Comparison of ENCODE assay signal across 8 mouse cellular contexts in genomic region chr12:100187756-100188430, GRCm38 (mm10). TPM values are rescaled to one million over a fixed set of nuclear protein-coding genes. Genes with fewer than 3 reads are reported as not detected.
DNase-seq lines count a peak whose midpoint lies in the region; ATAC-seq and TF ChIP-seq lines count a peak whose summit lies in the region.

No protein-coding gene starts in this region.

- no peaks in the 10 kb centered on the region; the same call in 1 of the 2 replicates for H3K4me1 ChIP-seq in forebrain, postnatal 0 days (ENCODE audit: insufficient read depth)
- peaks cover 23% of the 10 kb centered on the region for H3K4me1 ChIP-seq in kidney, embryonic 15.5 days

- peak overlapping the region; percentile 82 for H3K9ac ChIP-seq in forebrain, postnatal 0 days
- peak overlapping the region; percentile 63 for H3K9ac ChIP-seq in kidney, embryonic 15.5 days

- 2% methylated on average over 29 of the region's 29 CpGs for WGBS in forebrain, postnatal 0 days
- 1% methylated on average over 29 of the region's 29 CpGs for WGBS in kidney, embryonic 15.5 days

- peak; percentile 29 for DNase-seq in layer of hippocampus, adult 11-12 months (ENCODE audit: low spot score)
- DNase-seq in layer of hippocampus, postnatal 10 days (ENCODE audit: low spot score in 2 of 2): no peak
- peak; percentile 56 for DNase-seq in ZHBTc4 (ENCODE audit: low read depth, low spot score)
- DNase-seq in forebrain, postnatal 0 days: no peak
- DNase-seq in lung, postnatal 14 days: peak; percentile 43
- peak; percentile 41 to 46 for DNase-seq in thymus, postnatal 36 days
- no peak for DNase-seq in left cerebral cortex, adult 8-10 months (ENCODE audit: low spot score in 2 of 2)

- no peak for TF ChIP-seq CTCF in forebrain, postnatal 0 days (IDR thresholded peaks at IDR 0.05; ENCODE audit: low read depth)

- no peaks in the 10 kb centered on the region for H3K9me3 ChIP-seq in forebrain, postnatal 0 days (ENCODE audit: low read length)
- no peaks in the 10 kb centered on the region for H3K9me3 ChIP-seq in kidney, embryonic 15.5 days (replicated peaks)

- ATAC-seq in forebrain, postnatal 0 days: no peak
- ATAC-seq in kidney, embryonic 15.5 days (replicated peaks; ENCODE audit: low FRiP score): peak; percentile 1; the same call in 1 of the 2 replicates

- peak overlapping the region; percentile 89 for H3K4me2 ChIP-seq in forebrain, postnatal 0 days (ENCODE audit: low read depth)
- peak overlapping the region; percentile 90 for H3K4me2 ChIP-seq in kidney, embryonic 15.5 days

- no peaks in the 10 kb centered on the region for H3K36me3 ChIP-seq in forebrain, postnatal 0 days (ENCODE audit: insufficient read depth)
- no peaks in the 10 kb centered on the region for H3K36me3 ChIP-seq in kidney, embryonic 15.5 days

- H3K4me3 ChIP-seq in forebrain, postnatal 0 days (ENCODE audit: low read depth, low read length): peak overlapping the region; percentile 64
- H3K4me3 ChIP-seq in kidney, embryonic 15.5 days (replicated peaks): peak overlapping the region; percentile 62

- H3K27me3 ChIP-seq in forebrain, postnatal 0 days (ENCODE audit: insufficient read depth, low read length): no peaks in the 10 kb centered on the region
- H3K27me3 ChIP-seq in kidney, embryonic 15.5 days: no peaks in the 10 kb centered on the region

- H3K27ac ChIP-seq in forebrain, postnatal 0 days (ENCODE audit: low read depth, low read length): peak overlapping the region; percentile 100
- peak overlapping the region; percentile 99 for H3K27ac ChIP-seq in kidney, embryonic 15.5 days

RNA-seq across cellular contexts. Expression of gene Calm1, which starts 11.3 kb away (rescaled TPM):
- total RNA-seq in layer of hippocampus, postnatal 10 days (2021): 1,000 to 10,000 TPM; 1,868 to 2,057 TPM
- total RNA-seq in forebrain, postnatal 0 days (2014; rRNA removed): 1,041 and 1,060 TPM in 2 replicates
- 4,009 and 4,204 TPM in 2 replicates for polyA plus RNA-seq in forebrain, postnatal 0 days (2015; fragmentation: Nextera tagmentation; extraction: Ambion mirVana)
- 1,314 and 1,392 TPM in 2 replicates for polyA plus RNA-seq in kidney, embryonic 15.5 days (2015; fragmentation: Nextera tagmentation; extraction: Ambion mirVana)
- 1,000 to 10,000 TPM; 2,052 to 2,216 (median 2,103) TPM for total RNA-seq in left cerebral cortex, adult 8-10 months (2022)

RNA-seq across cellular contexts. Expression of gene Nrde2, which starts 28.4 kb away (rescaled TPM):
- total RNA-seq in layer of hippocampus, postnatal 10 days (2021): 10 to 100 TPM; 17.1 to 19.0 TPM
- 24.3 and 25.1 TPM in 2 replicates for total RNA-seq in forebrain, postnatal 0 days (2014; rRNA removed)
- 13.1 and 13.3 TPM in 2 replicates for polyA plus RNA-seq in forebrain, postnatal 0 days (2015; fragmentation: Nextera tagmentation; extraction: Ambion mirVana)
- 18.4 and 18.9 TPM in 2 replicates for polyA plus RNA-seq in kidney, embryonic 15.5 days (2015; fragmentation: Nextera tagmentation; extraction: Ambion mirVana)
- 10 to 100 TPM; 18.0 to 21.0 (median 19.7) TPM for total RNA-seq in left cerebral cortex, adult 8-10 months (2022)

Comparison
In these comparisons a context has a peak if more than half of its experiments do, and no peak if none do; other contexts are left out.
1. DNase-seq: peak in layer of hippocampus, adult 11-12 months (single experiment), ZHBTc4 (single experiment), lung, postnatal 14 days (single experiment) and thymus, postnatal 36 days (2 of 2); none in layer of hippocampus, postnatal 10 days (0 of 2), forebrain, postnatal 0 days (single experiment) and left cerebral cortex, adult 8-10 months (0 of 2).